Mouse (Mus musculus): ENCODE results near the gene Lrrc20.
"Not testable (repeated sequence)": the region's sequence is repeated elsewhere in the genome, so short reads cannot be mapped to it uniquely, and the experiment has no call there.

- TF ChIP-seq POLR2A (IDR thresholded peaks at IDR 0.05; ENCODE audit: low read depth, low read length), result not testable (repeated sequence)
- TF ChIP-seq CTCF (IDR thresholded peaks at IDR 0.05; ENCODE audit: extremely low read depth, insufficient read length, insufficient replicate concordance, low read depth, low read length), result peak; percentile 21; the same call in 1 of the 2 replicates
Observed at GRCm38 (mm10) chr10:61623874-61624273, 148.3 kb downstream of the Lrrc20 start.

Data from small intestine, adult 2 months (tissue).